In the genomic region with DNA sequence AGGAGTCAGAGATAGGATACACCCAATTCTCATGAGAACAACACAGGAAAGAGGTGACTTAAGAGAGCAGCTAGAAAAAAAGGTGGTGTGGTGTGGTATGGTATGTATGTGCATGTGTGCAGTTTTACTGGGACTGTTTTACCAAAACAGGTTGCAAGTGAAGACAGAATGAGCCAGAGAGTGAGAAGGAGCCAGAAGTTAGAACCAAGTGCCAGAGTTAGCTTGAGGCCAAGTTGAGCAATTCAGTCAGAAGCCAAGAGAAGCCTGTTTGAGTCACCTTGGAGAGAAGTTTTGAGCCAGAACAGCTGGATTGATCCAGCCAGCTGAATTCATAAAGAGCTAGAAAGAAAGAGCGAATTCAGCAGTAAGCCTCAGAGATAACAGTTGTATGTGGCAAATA, we compare ENCODE assay signal across 20 mouse cellular contexts.
"Had no signal": no experiment of that assay in that cellular context is flagged by ENCODE, and none has a peak within 500 bp of the region (broad histone marks: within the 10 kb centered on the region; RNA-seq: fewer than 3 reads in every experiment).

No protein-coding gene starts in this region.

- H3K27me3 ChIP-seq: liver, embryonic 12.5 days; liver, embryonic 15.5 days; lung, embryonic 15.5 days; neural tube, embryonic 12.5 days; neural tube, embryonic 15.5 days had no signal

- H3K27ac ChIP-seq: kidney, postnatal 0 days; left cerebral cortex, adult 2 months; liver, embryonic 12.5 days; liver, embryonic 15.5 days; lung, embryonic 15.5 days; macrophage; midbrain, embryonic 12.5 days; midbrain, embryonic 15.5 days; neural tube, embryonic 12.5 days; neural tube, embryonic 15.5 days; stomach, postnatal 0 days had no signal

- H3K9ac ChIP-seq: liver, embryonic 12.5 days; liver, embryonic 15.5 days; lung, embryonic 15.5 days; midbrain, embryonic 12.5 days; midbrain, embryonic 15.5 days; neural tube, embryonic 12.5 days; neural tube, embryonic 15.5 days had no signal

- DNase-seq: kidney, postnatal 36 days; layer of hippocampus, postnatal 36 days; lung, postnatal 14 days; right cerebral cortex, adult 18-20 months; right cerebral cortex, postnatal 14 days; right cerebral cortex, postnatal 4 days; thymus, adult 2 months; thymus, postnatal 14 days; thymus, postnatal 4 days had no signal

- H3K4me3 ChIP-seq: left cerebral cortex, adult 2 months; liver, embryonic 12.5 days; liver, embryonic 15.5 days; lung, embryonic 15.5 days; midbrain, embryonic 12.5 days; midbrain, embryonic 15.5 days; neural tube, embryonic 12.5 days; neural tube, embryonic 15.5 days had no signal

- H3K36me3 ChIP-seq: liver, embryonic 15.5 days; lung, embryonic 15.5 days; midbrain, embryonic 12.5 days; midbrain, embryonic 15.5 days; neural tube, embryonic 12.5 days; neural tube, embryonic 15.5 days had no signal

- H3K4me1 ChIP-seq: lung, embryonic 15.5 days; midbrain, embryonic 15.5 days; neural tube, embryonic 12.5 days had no signal
